Mouse (Mus musculus) NIH3T3 (cell line): Measurements from ENCODE around the gene Ralgps1.
A peak's percentile ranks its signal among the peaks of the same experiment; 100 is the strongest.

ENCODE experiments used
- DNase-seq: peaks from one replicate; pipeline ENCODE4 v3.0.0-alpha.2; 2012; ENCODE audit warnings: low read depth

Ralgps1 gene

DNA sequence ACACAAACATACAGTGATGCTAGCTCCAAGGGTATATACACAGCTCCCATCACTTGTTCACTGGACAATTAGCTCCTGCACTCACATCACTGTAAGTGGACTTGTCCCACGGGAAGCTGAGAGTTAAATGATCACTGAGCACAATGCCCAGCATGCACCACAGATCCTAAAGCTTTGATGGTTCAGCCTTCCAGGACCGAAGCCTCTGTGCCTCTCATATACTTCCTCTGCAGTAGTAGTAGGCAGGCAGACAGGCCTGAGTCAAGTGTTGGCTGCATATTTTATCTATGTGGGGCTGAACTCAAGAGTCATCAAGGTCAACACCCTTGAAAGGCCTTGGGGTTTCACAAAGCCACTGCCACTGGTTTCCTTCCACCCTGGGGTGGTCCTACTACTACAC, 49.6 kb downstream of the Ralgps1 start:
- no peak for DNase-seq

DNA sequence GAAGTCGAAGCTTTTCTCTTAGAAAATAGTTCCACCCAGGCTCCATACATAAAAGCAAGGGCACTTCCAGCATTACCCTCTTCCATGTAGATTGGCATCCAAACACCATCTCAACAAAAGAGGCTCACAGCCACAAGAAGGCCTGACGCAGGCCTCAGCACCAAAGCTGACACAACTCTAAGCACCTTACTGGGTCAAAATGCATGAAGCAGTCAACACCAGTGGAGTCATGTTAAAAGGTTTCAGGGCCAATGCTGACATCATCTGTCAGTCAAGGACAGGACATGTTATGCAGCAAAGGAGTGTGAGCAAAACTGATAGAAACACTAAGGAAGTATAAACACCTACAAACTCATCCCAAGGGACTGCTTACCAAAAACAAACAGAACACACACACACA, 50.3 kb downstream of the Ralgps1 start:
- DNase-seq: no peak

DNA sequence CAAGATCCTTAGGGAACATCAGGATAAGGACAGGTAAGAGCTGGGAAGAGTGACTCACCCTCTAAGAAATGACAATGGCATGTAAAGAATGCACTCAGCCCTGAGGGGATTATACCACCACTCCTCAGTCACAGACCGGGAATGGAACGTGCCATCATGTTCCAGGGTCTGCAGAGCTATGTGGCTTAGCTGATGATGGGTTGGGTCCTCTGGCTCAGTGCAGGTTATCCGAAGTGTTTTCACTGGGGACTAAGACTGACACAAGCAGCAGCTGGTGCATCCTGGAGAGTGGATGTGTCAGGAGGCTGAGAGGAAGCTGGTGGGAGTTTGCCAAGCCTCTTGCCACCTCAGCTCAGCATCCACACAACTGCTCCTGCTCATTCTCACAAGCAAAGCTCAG, 50.7 kb downstream of the Ralgps1 start:
- DNase-seq: no peak

DNA sequence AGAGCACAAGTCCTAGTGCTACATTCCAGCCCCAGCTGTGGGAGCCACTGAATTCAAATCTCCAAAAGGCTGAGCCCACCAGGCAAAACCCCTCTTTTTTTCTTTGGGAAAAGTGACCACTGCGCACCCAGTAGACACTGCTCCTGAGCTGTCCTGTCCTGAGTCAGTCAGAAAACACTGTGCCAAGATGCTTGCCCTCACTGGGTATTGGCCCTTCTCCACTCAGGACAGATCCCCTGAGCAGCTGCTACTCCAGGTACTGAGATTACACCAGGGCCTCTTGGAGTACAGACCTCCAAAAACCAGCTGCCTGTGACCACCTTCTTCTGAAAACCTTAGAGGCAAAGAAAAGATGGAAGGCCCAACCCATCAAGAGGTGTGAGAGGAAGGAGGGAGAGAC, 51.4 kb downstream of the Ralgps1 start:
- DNase-seq: no peak

DNA sequence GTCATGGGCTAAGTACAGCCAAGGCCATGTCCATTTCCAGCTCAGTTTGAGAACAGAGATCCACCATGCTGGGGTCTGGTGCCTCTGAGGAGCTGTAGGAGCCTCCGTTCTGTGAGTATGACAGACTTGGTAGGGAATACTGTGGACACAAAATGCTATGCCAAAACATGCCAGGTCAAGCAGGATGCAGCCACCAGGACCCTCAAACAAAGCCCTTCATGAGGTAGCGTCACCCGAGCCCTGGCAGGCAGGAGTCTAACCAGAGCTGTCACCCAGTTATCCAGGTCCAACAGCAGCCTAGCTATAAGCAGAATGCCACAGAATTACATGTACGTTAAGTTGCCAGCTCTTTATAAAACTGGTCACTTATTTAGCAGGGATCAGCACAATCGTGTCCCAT, 51.8 kb downstream of the Ralgps1 start:
- no peak for DNase-seq

DNA sequence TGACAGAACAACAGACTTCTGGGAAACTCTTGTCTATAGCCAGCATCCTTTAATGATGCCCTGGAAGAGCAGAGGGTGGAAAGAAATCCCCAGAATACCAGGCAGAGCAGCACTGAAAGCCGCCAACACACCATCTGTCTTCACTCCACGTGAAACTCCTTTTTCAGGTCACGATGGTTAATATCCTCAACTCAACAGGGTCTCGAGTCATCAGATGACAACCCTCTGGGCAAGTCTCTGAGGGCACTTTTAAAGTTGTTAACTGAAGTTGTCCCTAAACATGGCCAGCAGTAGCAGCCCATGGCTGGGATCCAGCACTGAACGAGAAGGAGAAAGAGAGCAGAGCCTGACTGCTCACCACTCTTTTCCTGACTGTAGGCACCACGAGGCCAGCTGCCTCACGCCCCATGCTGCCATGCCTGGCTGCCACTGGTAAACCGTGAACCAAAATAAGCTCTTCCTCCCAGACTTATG, 52.8 kb downstream of the Ralgps1 start:
- no peak for DNase-seq

DNA sequence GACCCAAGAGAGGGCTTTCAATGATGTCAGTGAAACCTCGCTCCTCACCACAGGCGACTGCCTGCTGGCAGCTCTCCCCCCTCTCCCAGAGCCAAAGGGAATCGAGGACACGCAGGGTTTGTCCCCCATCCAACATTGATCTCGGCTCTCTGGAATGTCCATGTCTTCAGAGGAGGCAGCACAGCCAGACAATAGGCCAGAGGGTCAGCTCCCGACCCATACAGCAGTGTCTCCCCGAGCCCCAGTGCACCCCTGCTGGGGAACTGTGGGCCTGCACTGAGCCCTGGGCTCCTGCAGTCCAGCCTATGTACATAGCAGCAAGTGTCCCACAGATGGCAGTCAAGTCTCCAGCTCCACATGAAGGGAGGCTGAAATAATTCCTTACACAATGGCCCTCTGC, 54.8 kb downstream of the Ralgps1 start:
- DNase-seq: peak; percentile 87

DNA sequence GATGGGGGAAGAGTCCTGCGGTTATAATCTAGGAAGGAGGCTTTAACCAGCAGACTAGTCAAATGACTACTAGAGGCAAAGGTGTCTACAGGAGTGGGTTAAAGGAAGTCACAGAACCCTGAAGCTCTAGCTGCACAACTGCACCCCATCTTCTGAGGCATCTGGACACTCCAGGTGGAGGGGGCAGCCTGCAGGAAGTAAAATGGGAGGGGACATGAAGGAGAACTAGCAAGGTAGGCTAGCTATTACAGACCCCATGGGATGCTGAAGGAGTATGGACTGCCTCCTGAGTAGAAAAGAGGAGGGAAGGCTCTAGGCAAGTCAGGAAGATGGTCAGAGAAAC, 55.3 kb downstream of the Ralgps1 start:
- no peak for DNase-seq

DNA sequence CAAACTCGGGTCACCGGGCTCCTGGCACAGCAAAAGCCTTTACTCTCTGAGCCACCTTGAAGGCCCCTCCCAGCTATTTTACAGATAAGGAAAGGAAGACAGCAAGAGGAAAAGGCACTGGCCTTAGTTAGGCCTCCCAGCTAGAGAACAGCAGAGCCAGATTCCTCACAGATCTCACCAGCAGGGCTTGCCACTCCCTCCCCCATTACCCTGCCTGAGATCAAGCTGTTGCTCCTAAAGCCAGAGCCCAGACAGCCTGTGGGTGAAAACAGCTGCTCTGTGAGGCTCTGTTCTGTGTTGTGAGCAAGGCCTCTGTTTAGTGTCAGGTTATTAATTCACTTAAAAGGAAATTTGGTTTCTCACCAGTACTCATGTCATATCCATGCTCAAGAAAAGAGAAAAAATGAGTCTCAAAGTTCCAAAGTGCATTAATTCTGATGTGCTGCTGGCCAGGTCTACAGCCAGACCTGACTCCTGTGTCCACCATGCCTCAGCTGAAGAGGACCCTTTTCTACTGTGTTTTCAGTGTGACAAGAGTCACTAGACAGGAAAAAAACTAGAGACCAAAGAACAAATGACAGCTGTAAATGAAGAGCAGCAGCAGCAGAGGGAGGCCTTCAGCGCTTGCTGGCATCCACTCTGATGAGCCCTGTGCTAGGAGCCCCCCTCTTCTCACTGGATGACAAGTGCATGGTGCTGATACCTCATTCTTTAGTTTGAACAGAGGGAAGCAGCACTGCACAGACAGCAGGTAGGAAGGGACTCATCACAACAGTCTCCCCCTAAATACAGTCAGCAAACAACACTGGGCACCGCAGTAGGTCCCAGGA, 55.8 kb downstream of the Ralgps1 start:
- DNase-seq: peak; percentile 59

DNA sequence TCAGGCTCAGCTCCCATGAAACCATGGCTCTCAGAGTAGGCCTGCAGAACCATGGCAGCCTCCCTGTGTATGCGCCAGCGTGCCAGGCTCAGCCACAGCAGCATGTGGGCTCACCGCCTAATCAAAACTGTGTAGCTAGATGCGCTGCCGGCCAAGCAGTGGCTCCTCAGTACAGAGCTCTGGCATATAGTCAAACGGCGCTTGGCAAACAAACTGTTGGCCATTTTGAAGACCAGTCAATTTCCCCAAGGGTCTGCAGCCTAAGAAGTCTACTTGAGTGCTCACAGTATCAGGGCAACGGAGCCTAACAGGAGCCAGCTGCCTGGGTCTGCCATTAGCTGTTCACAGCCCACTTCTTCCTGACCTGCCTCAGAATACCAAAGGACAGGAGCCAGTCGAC, 61.9 kb downstream of the Ralgps1 start:
- DNase-seq: no peak

DNA sequence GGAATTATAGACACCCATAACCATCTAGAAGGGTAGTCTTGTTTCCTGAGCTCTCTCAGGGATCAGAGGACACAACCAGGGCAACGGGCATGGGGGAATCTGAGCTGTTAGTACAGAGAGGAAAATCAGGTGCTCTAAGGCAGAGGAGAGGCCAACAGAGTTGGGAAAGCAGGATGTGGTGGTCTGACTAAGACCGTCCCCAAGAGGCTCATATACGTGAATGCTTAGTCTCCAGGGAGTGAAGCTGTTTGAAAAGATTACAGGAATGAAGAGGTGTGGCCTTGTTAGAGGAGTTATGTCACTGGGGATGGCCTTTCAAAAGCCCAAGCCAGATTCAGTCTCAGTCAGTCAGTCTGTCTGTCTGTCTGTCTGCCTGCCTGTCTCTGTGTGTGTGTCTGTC, 64.7 kb downstream of the Ralgps1 start:
- peak; percentile 57 for DNase-seq

DNA sequence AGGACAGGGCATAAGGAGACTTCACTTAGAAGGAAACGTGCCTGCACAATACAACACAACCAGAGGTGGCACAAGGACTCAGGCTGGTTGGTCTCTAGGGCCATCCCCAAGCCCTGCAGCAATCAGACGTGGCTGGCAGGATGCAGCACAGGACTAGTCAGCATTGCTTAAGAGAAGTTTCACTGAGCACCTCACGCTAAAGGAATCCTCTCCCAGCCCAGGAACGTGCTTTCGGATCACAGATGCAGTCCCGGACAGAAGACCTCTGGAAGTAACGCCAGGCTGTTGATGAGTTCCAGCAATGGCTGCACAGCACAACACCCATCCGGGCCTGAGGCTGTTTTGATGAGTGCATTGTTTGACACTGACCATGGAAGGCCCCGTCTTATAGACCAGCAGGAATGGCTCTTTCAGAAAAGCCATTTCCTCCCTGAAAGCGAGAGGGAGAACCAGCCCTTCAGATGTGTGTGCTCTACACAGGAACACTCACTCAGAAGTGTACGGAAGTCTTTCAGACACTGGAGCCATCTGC, 67.8 kb downstream of the Ralgps1 start:
- DNase-seq: peak; percentile 85

DNA sequence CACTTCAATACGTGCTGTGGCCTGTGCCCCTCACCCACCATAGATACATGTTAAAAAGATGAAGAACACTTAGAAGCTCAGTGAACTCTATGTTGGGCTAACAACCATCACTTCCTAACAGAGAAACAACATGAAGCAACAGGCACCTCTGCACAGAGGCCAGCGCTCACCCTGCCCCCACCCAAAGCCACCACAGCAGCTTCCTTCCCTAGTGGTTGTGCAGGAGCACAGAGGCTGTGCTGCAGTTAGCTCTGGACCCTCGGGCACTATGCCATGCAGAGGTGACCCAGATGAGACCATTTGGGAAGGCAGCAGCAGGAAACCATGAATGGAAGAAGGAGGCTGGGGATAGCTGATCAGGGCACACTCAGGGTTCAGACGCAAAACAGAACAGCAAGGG, 68.5 kb downstream of the Ralgps1 start:
- no peak for DNase-seq

DNA sequence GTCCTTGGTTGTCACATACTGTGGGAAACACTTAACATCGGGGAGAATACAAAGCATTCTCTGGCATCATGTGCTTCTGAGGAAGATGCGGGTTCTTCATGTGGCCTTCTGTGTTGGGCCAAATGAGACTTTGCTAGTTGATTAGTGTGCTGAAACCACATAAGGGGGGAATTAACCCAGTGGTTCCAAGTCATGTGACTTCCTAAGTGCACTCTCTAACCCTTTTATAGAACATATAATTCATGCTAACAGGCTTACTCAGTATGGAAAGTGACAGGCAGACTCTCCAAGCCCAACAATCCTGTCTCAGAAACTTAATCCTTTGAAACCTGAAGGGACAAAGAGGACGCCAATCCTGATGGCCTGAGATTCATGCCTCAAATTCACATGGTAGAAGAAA, 68.9 kb downstream of the Ralgps1 start:
- DNase-seq: no peak

DNA sequence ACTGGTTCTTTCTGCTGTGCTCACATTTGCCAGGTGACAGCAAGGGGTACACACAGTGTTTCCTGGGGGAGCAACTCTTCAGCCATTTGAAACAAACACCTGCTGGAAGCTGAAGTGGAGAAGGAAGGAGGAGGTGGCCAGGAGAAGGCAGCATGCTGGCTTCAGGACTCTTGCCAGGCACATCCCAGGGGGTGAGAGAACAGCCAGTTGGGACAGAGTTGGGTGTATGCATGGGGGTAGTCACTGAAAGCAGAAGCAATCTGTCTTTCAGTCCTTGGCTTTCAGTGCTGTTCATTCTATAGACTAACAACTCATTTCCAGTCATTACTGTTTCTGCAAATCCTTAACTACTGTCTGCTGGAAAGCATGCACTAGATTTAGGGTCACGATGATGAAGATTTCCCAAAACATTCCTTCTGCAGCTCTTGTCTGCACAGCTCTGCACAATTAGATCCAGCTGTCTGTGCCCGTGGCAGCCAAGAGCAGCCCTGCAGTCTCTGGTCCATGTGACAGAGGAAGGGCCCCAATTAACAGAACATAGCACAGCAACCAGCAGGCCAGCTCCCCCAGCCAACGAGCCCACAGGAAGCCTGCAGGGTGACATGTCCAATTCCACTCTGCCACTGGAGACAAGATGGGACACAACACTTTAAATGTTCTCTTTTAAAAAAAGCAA, 70.8 kb downstream of the Ralgps1 start:
- DNase-seq: peak; percentile 70

DNA sequence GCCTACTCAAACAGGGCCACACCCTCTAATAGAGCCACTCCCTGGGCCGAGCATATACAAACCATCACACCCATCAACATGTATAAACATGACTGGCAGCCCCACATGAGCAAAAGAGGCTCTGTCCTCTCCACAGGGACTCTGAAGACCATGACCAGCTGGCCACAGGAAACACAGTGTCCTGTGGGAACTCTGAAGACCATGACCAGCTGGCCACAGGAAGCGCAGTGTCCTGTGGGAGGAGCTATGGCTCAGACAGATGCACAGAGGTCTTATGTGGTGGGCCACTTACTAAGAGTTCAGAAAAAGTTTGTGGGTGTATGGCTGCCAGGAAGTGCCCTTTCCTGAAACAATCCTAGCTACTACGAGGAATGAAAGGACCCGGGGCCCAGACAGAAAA, 72.4 kb downstream of the Ralgps1 start:
- DNase-seq: no peak

DNA sequence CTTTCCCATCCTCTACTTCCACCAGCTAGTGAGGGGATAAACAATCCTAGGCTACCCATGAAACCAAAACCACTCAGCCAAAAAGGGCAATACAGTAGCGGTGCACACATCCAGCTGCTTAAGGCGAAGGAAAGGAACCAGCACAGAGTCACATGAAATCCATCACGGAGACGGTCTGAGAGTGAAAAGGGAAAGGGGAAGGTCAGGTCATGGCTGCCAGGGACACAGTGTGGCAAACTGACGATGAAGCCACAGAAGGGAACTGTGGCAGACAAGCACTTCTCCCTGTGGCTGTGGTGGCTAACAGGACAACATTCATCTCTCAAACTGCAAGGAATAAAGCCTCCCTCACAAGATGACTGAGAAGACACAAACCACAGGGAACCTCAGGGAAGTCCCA, 76.2 kb downstream of the Ralgps1 start:
- no peak for DNase-seq

DNA sequence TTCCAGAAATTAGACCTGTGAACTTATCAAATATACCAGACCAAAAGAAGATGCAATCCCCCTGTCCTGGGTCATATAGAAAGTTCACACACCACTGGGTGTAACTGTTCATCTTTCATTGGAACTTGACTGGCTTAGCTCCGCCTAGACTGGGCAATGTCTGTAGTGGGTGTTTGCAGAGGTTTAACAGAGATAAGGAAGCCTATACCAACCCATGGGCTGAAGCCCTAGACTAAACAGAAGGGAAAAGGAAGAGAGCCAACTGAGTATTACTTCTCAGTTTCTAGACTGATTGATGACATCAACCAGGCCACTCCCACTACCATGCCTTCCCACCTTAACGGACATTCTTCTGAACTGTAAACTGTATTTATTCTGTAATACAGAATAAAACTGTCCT, 79.2 kb downstream of the Ralgps1 start:
- DNase-seq: no peak

DNA sequence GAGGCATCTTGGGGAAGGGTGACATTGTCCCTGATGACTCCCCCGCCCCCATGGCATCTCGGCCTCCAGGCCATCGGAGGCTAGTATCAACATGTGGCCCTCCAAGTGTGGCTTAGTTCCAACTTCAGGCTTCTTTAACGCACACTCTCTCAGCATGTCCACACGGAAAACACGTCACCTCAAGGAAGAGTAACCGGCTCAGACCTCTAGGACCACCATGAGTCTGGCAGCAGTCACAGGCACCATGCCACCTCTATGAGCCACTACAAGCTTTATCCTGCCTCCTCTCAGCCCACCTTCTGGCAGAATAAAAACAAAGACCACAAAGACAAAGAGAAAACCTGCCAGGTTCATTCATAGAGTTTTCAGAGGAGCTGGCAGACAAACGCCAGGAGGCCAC, 80.8 kb downstream of the Ralgps1 start:
- no peak for DNase-seq

DNA sequence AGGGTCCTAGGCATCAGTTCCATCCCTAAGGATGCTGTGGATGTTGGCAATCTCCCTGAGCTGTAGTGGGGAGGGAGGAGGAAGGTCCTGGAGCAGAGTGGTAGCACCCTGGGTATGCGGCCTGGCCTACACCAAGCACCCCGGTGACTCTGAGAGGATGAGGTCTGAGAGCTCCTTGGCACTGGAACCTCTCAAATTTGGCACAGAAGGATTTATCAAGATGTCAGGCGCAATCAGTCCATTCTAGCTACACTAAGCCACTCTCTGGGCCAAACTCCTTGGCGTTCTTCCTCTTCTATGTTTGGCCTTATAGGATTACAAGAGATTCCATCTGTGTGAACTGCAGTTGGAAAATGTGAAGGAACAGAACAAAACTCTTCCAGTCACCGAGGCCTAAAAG, 82.4 kb downstream of the Ralgps1 start:
- peak; percentile 46 for DNase-seq

DNA sequence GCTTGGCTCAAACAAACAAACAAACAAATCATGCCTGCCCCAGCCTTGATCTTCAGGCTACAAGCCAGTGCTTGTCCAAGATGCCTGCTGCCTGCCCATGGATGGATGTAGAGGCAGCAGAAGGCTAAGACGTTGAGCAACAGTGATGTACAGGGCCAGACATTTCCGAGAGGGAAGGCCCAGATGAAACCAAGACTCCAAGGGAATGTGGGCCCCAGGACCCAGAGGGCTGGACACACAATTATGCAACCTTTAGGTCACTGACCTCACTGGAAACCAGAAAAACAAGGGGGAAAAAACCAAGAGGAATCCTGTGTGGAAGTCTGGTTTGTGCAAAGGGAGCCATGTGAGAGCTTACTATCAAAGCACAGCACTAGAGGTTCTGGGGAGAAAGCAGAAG, 87.6 kb downstream of the Ralgps1 start:
- peak; percentile 74 for DNase-seq

DNA sequence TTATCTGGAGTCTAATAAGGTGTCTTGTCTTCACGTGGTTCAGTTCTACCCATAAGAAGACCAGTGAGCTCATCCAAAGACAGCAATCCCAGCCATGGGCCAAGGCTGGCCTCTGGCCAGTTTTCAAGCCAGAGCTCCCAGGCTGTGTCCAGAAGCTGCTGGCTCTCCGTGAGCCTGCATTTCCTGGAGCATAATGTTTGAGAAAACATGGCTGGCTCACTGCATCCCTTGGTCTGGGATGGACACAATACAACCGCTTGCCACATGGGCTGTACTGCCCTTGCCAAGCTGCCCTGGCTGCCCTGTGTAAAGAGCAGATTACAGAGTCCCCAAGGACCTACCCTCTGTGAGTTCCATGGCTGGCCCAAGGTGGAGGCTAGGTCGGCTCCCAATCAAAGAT, 88.4 kb downstream of the Ralgps1 start:
- DNase-seq: peak; percentile 88

DNA sequence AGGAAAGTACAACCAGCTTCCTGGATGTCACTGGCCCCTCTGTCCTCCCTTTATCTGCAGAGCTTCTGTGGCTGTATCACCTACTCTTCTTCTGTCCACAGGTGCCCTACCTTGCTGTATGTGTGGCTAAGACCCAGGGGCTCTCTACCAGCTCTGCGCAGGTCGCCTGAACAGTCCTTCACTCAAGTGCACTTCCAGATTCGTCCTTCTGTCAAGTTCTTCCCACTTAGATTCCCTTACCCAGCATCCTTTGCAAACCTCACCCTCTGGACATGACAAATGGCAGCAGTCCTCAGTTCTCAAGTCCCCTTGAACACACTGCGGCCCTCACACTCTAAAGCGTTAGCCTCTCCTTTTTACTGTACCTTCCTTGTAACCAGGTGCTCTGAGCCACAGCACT, 89.5 kb downstream of the Ralgps1 start:
- DNase-seq: no peak

DNA sequence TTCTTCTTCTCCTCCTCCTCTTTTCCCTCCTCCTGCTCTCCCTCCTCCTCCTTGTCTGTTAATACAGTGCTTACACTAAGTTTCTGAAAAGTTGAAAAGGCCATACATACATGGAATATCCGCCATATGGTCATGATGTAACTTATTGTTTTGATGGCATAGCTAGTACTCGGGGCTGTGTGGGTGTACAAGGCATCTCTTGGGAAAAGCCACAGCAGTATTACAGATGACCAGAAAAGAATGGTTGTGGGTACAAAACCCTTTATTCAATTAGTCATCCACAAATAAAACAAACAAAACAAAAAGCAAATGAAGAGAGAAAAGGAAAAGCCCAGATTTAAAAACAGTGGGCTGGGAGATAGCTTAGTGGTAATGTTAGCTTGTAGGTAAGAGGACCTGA, 90.8 kb downstream of the Ralgps1 start:
- no peak for DNase-seq
